ENCODE assay signal across 7 mouse cellular contexts in the genomic region with DNA sequence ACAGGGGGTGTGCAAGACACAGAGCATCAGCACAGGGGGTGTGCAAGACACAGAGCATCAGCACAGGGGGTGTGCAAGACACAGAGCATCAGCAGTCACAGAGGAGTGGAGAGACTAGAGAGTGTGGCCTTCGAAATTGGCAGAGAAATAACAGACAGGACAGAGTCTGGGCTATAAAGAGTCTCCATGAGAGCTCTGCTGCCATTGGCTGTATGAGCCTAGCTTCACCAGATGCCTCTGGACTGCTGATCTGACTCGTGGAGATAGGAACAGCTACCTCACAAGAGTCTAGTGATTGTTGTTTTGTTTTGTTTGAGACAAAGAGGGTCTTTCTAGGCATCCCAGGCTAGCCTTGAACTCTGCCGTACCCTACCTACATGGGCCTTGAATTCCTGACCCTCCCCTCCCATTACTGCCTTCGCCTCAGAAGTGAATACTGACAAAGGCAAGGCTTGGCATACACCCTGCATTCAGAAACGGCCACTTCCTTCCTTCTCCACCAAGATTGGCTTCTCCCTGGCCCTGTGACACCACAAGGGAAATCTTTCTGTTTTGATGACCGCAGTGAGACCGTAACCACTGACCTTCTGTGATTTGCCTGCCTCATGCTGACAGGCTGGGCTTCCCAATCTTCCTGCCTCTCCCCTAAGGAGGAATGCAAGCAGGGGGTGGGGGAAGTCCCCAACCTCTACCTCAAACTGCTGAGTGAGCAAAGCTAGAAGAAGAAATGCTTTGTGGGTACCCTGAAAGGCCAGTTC. TPM values are rescaled to one million over a fixed set of nuclear protein-coding genes. Genes with fewer than 3 reads are reported as not detected.
DNase-seq lines count a peak whose midpoint lies in the region; ATAC-seq and TF ChIP-seq lines count a peak whose summit lies in the region.

No protein-coding gene starts in this region.

- no peak overlapping the region for H3K9ac ChIP-seq in ES-E14 (ENCODE audit: insufficient read depth, low read depth, low read length, poor library complexity, severe bottlenecking)
- H3K9ac ChIP-seq in heart, postnatal 0 days (replicated peaks; ENCODE audit: low read depth, low read length), result no peak overlapping the region
- no peak overlapping the region for H3K9ac ChIP-seq in limb, embryonic 13.5 days
- no peak overlapping the region for H3K9ac ChIP-seq in neural tube, embryonic 11.5 days (ENCODE audit: low read length)

- no peaks in the 10 kb centered on the region for H3K27me3 ChIP-seq in heart, postnatal 0 days (ENCODE audit: control insufficient read depth, insufficient read depth, low read length)
- no peaks in the 10 kb centered on the region for H3K27me3 ChIP-seq in limb, embryonic 13.5 days
- no peaks in the 10 kb centered on the region for H3K27me3 ChIP-seq in neural tube, embryonic 11.5 days (ENCODE audit: control insufficient read depth, insufficient read depth, low read length)

- peak; percentile 75 for ATAC-seq in heart, postnatal 0 days (ENCODE audit: insufficient read depth, low read depth)
- ATAC-seq in limb, embryonic 13.5 days (ENCODE audit: low FRiP score, low read depth), result 0 out of 2 replicates have a peak, but pooled peaks have one; percentile 21
- no peak for ATAC-seq in neural tube, embryonic 11.5 days (ENCODE audit: insufficient read depth, low FRiP score, low TSS enrichment)

- H3K4me3 ChIP-seq in ES-E14 (ENCODE audit: insufficient read depth in 1 of 2, low read depth in 1 of 2, low read length in 2 of 2, poor library complexity in 1 of 2, severe bottlenecking in 1 of 2), result no peak overlapping the region
- no peak overlapping the region for H3K4me3 ChIP-seq in heart, postnatal 0 days (ENCODE audit: low read depth, low read length)
- H3K4me3 ChIP-seq in limb, embryonic 13.5 days, result no peak overlapping the region
- no peak overlapping the region for H3K4me3 ChIP-seq in neural tube, embryonic 11.5 days (ENCODE audit: low read depth, low read length)

- 31% methylated on average over 7 of the region's 7 CpGs for WGBS in heart, postnatal 0 days
- 35% methylated on average over 7 of the region's 7 CpGs for WGBS in limb, embryonic 13.5 days
- WGBS in neural tube, embryonic 11.5 days, result 39% methylated on average over 7 of the region's 7 CpGs

- H3K36me3 ChIP-seq in ES-E14 (ENCODE audit: control insufficient read depth, insufficient read depth, low read length, poor library complexity, severe bottlenecking), result no peaks in the 10 kb centered on the region
- no peaks in the 10 kb centered on the region for H3K36me3 ChIP-seq in heart, postnatal 0 days (replicated peaks; ENCODE audit: control insufficient read depth, insufficient read depth, low read length)
- H3K36me3 ChIP-seq in limb, embryonic 13.5 days, result no peaks in the 10 kb centered on the region
- no peaks in the 10 kb centered on the region for H3K36me3 ChIP-seq in neural tube, embryonic 11.5 days (ENCODE audit: control insufficient read depth, insufficient read depth, low read length)

- no peak overlapping the region for H3K4me2 ChIP-seq in heart, postnatal 0 days (ENCODE audit: low read depth, low read length)
- peak overlapping the region; percentile 14; the same call in 1 of the 2 replicates for H3K4me2 ChIP-seq in limb, embryonic 13.5 days (replicated peaks)
- H3K4me2 ChIP-seq in neural tube, embryonic 11.5 days (ENCODE audit: low read depth), result no peak overlapping the region

- DNase-seq in ES-E14 (ENCODE audit: low read depth, low spot score), result peak; percentile 46
- DNase-seq in adrenal gland, postnatal 36 days, result peak; percentile 47 to 50
- DNase-seq in heart, postnatal 0 days (ENCODE audit: low spot score), result peak; percentile 86
- peak; percentile 32 for DNase-seq in neural tube, embryonic 11.5 days (ENCODE audit: low spot score)
- no peak for DNase-seq in cerebellum, adult 11-12 months
- DNase-seq in frontal cortex, postnatal 14 days (ENCODE audit: low spot score in 2 of 2), result no peak

- H3K9me3 ChIP-seq in ES-E14 (ENCODE audit: control insufficient read depth, insufficient read depth, low read depth, low read length), result no peaks in the 10 kb centered on the region
- no peaks in the 10 kb centered on the region for H3K9me3 ChIP-seq in heart, postnatal 0 days (replicated peaks; ENCODE audit: control insufficient read depth, low read length)
- H3K9me3 ChIP-seq in limb, embryonic 13.5 days, result no peaks in the 10 kb centered on the region
- no peaks in the 10 kb centered on the region for H3K9me3 ChIP-seq in neural tube, embryonic 11.5 days (ENCODE audit: control insufficient read depth, low read length)

- H3K27ac ChIP-seq in ES-E14 (ENCODE audit: insufficient read depth, low read depth, low read length, poor library complexity, severe bottlenecking), result peak overlapping the region; percentile 35; the same call in 1 of the 2 replicates
- H3K27ac ChIP-seq in heart, postnatal 0 days (ENCODE audit: low read depth), result peak overlapping the region; percentile 76
- peak overlapping the region; percentile 85 for H3K27ac ChIP-seq in limb, embryonic 13.5 days
- H3K27ac ChIP-seq in neural tube, embryonic 11.5 days (ENCODE audit: low read depth, low read length), result 0 out of 2 replicates have a peak overlapping the region, but pooled peaks have one; percentile 14

- H3K4me1 ChIP-seq in ES-E14 (ENCODE audit: control insufficient read depth in 2 of 2, insufficient read depth in 2 of 2, low read length in 2 of 2, poor library complexity in 1 of 2), result peaks cover 10 to 22% of the 10 kb centered on the region in 2 experiments
- peaks cover 24% of the 10 kb centered on the region for H3K4me1 ChIP-seq in heart, postnatal 0 days (ENCODE audit: control insufficient read depth, insufficient read depth)
- peaks cover 37% of the 10 kb centered on the region for H3K4me1 ChIP-seq in limb, embryonic 13.5 days
- H3K4me1 ChIP-seq in neural tube, embryonic 11.5 days (ENCODE audit: control insufficient read depth, insufficient read depth, low read length), result peaks cover 6% of the 10 kb centered on the region

- TF ChIP-seq EP300 in heart, postnatal 0 days (IDR thresholded peaks at IDR 0.05; ENCODE audit: low read depth), result no peak; the same call in 1 of the 2 replicates

- in situ Hi-C loops in ES-E14 (cut with MboI; ENCODE audit: low sequenced_read_pairs in 2 of 2, unreplicated experiment in 2 of 2), result no loop called here

- no peak for TF ChIP-seq CTCF in heart, postnatal 0 days (IDR thresholded peaks at IDR 0.05; ENCODE audit: low read depth)

TF ChIP-seq in ES-E14, 5 proteins besides CTCF, POLR2A, EP300 and RAD21:
- peak; percentile 96 for TF ChIP-seq MAFK (IDR thresholded peaks at IDR 0.05; ENCODE audit: insufficient read depth, low read depth, low read length)
- TF ChIP-seq HCFC1 (IDR thresholded peaks at IDR 0.05; ENCODE audit: borderline replicate concordance, insufficient read depth, low read length), result no peak
TF ChIP-seq in ES-E14: peak in this region for 1.

RNA-seq across cellular contexts. Expression of a gene that starts 3.4 kb away (rescaled TPM):
- total RNA-seq in ES-E14 (2012; rRNA removed), result 24.1 and 24.6 TPM in 2 replicates
- total RNA-seq in adrenal gland, postnatal 36 days (2021), result 10 to 100 TPM; 33.0 to 51.6 TPM
- 70.2 and 89.1 TPM in 2 replicates for total RNA-seq in heart, postnatal 0 days (2014; rRNA removed; ENCODE audit: low replicate concordance)
- 10.4 and 11.7 TPM in 2 replicates for polyA plus RNA-seq in heart, postnatal 0 days (2015; fragmentation: Nextera tagmentation; extraction: Ambion mirVana)
- polyA plus RNA-seq in limb, embryonic 13.5 days (2015; fragmentation: Nextera tagmentation; extraction: Ambion mirVana), result 33.3 and 35.3 TPM in 2 replicates
- polyA plus RNA-seq in neural tube, embryonic 11.5 days (2014; fragmentation: Nextera tagmentation; extraction: Ambion mirVana), result 19.1 and 20.6 TPM in 2 replicates

Comparison
In these comparisons a context has a peak if more than half of its experiments do, and no peak if none do; other contexts are left out.
1. DNase-seq: peak in ES-E14 (single experiment), adrenal gland, postnatal 36 days (2 of 2), heart, postnatal 0 days (single experiment) and neural tube, embryonic 11.5 days (single experiment); none in cerebellum, adult 11-12 months (single experiment) and frontal cortex, postnatal 14 days (0 of 2).
2. H3K27ac ChIP-seq: peak in every context shown above with its lines; median percentile 85 in limb, embryonic 13.5 days; 76 in heart, postnatal 0 days; 35 in ES-E14; 14 in neural tube, embryonic 11.5 days.